Mouse (Mus musculus): ENCODE data around the gene Gm21962.

The Gm21962 gene

GRCm38 (mm10) chr3:137716573-137717157, 45.3 kb downstream of the Gm21962 start:
- no peak for DNase-seq (ENCODE audit: low read depth, low spot score)

Data from skeletal muscle tissue, adult 2 months (tissue).